Mouse (Mus musculus) CD4-positive, CD25-positive, alpha-beta regulatory T cell (primary cell): Measurements from ENCODE around the gene Edem3. TPM values are rescaled to one million over a fixed set of nuclear protein-coding genes. Genes with fewer than 3 reads are reported as not detected.

ENCODE experiments used
- polyA plus RNA-seq: library from polyadenylated mRNA; unstranded; fragments of 100-300 nt; shearing (Covaris generic); gene quantifications from one replicate; pipeline ENCODE4 v1.2.1, GENCODE M21; 2017

Edem3 gene
- 16.5 TPM for polyA plus RNA-seq

GRCm38 (mm10) chr1:151754881-151755659 lies at the start of gene Edem3:
Gene Edem3 (plus strand): TSS chr1:151755371.

Other genes with a start within 250 kb of the Edem3 start
- 38.8 TPM for gene Fam129a, start 184.2 kb upstream of the Edem3 start, polyA plus RNA-seq